Mouse (Mus musculus) heart, embryonic 11.5 days (tissue): ENCODE measurements around the gene 1700049E17Rik2. TPM values are rescaled to one million over a fixed set of nuclear protein-coding genes. Genes with fewer than 3 reads are reported as not detected.

Experiments
- polyA plus RNA-seq: library from polyadenylated mRNA; unstranded; fragments of >200 nt; fragmentation: Nextera tagmentation; extraction: Ambion mirVana; gene quantifications from 2 replicates; pipeline ENCODE4 v1.2.1, GENCODE M21; 2014

The 1700049E17Rik2 gene
- polyA plus RNA-seq, 1 experiment from 2014 or later, result not detected

Other genes starting within 250 kb of the 1700049E17Rik2 start
- gene Gm5798, start 224.6 kb upstream of the 1700049E17Rik2 start, polyA plus RNA-seq, result not detected in 2 replicates
- not detected in 2 replicates for gene Gm7945, start 186.8 kb upstream of the 1700049E17Rik2 start, polyA plus RNA-seq
- not detected in 2 replicates for gene Gm6482, start 164.9 kb upstream of the 1700049E17Rik2 start, polyA plus RNA-seq
- gene Gm7954, start 119.7 kb upstream of the 1700049E17Rik2 start, polyA plus RNA-seq, result not detected in 2 replicates
- gene Gm3486, start 83.7 kb upstream of the 1700049E17Rik2 start, polyA plus RNA-seq, result not detected in 2 replicates
- gene Gm7970, start 17.6 kb upstream of the 1700049E17Rik2 start, polyA plus RNA-seq, result not detected in 2 replicates
- gene Gm3072, start 51.4 kb downstream of the 1700049E17Rik2 start, polyA plus RNA-seq, result not detected in 2 replicates
- not detected in 2 replicates for gene Gm3676, start 73.3 kb downstream of the 1700049E17Rik2 start, polyA plus RNA-seq
- gene Gm8068, start 128.7 kb downstream of the 1700049E17Rik2 start, polyA plus RNA-seq, result not detected in 2 replicates
- not detected in 2 replicates for gene Gm7929, start 177.4 kb downstream of the 1700049E17Rik2 start, polyA plus RNA-seq
- gene Gm47189, start 199.2 kb downstream of the 1700049E17Rik2 start, polyA plus RNA-seq, result not detected in 2 replicates